Mouse (Mus musculus) gastrocnemius, adult 2 months (tissue): ENCODE measurements at regions not wholly inside any gene's neighbourhood (a gene's known extent, or its start where the extent isn't known, plus 50 kb on each side); places are given as distances from the start of the nearest gene placed in this dataset.

ENCODE experiments used
- DNase-seq: peaks from one replicate; pipeline ENCODE4 v3.0.0; 2022
- H3K27ac ChIP-seq: fragments of 200-600 bp; 2 replicates; pipeline ENCODE4 v1.8.1; 2022; ENCODE audit warnings: mild to moderate bottlenecking
- H3K4me3 ChIP-seq: fragments of 200-600 bp; 2 replicates; pipeline ENCODE4 v1.8.1; 2022; ENCODE audit warnings: mild to moderate bottlenecking, moderate library complexity
- CTCF ChIP-seq: fragments of 200-600 bp; IDR thresholded peaks from 2 replicates; pipeline ENCODE4 v1.8.1; 2022; ENCODE audit warnings: antibody characterized with exemption, mild to moderate bottlenecking, moderate library complexity
- intact Hi-C: fragments of 180-260 bp; cut with DNase I; formaldehyde crosslinking; loops from one replicate; pipeline ENCODE4 v1.15.1; 2025

- no peak for DNase-seq
- Histone ChIP-seq H3K4me3 (no peak overlapping the region), H3K27ac (no peak overlapping the region)
- intact Hi-C loops = no loop called here
- no peak for TF ChIP-seq CTCF
Measured at GRCm38 (mm10) chr6:31043919-31044318, 85.0 kb upstream of the Klf14 start.

- intact Hi-C loops = no loop called here
- no peak overlapping the region for H3K4me3 ChIP-seq
- DNase-seq = no peak
- no peak overlapping the region for H3K27ac ChIP-seq
- TF ChIP-seq CTCF = no peak
Measured at GRCm38 (mm10) chr6:31046197-31046596, 87.3 kb upstream of the Klf14 start.

- no peak overlapping the region for H3K4me3 ChIP-seq
- intact Hi-C loops = no loop called here
- DNase-seq = no peak
- no peak for TF ChIP-seq CTCF
- no peak overlapping the region for H3K27ac ChIP-seq
Measured at GRCm38 (mm10) chr6:31048920-31049576, 90.2 kb upstream of the Klf14 start.

- no peak for TF ChIP-seq CTCF
- Histone ChIP-seq H3K27ac (no peak overlapping the region), H3K4me3 (no peak overlapping the region)
- intact Hi-C loops = no loop called here
- DNase-seq = no peak
Measured at GRCm38 (mm10) chr6:31050831-31051230, 92.0 kb upstream of the Klf14 start.

- Histone ChIP-seq H3K4me3 (no peak overlapping the region), H3K27ac (no peak overlapping the region)
- no peak for DNase-seq
- intact Hi-C loops = no loop called here
- TF ChIP-seq CTCF = no peak
Measured at GRCm38 (mm10) chr6:31051771-31052170, 92.9 kb upstream of the Klf14 start.

GRCm38 (mm10) chr6:31053003-31053402 is 94.1 kb upstream of the Klf14 start:
- TF ChIP-seq CTCF = no peak
- intact Hi-C loops = no loop called here
- DNase-seq = no peak

GRCm38 (mm10) chr6:31056786-31057566 is 98.1 kb upstream of the Klf14 start:
- intact Hi-C loops = no loop called here
- no peak overlapping the region for H3K4me3 ChIP-seq
- no peak for TF ChIP-seq CTCF
- no peak overlapping the region for H3K27ac ChIP-seq
- no peak for DNase-seq

More at GRCm38 (mm10) chr6:31053003-31053402, 94.1 kb upstream of the Klf14 start:
- Histone ChIP-seq H3K27ac (no peak overlapping the region), H3K4me3 (no peak overlapping the region)

GRCm38 (mm10) chr6:31058299-31058698 is 99.4 kb upstream of the Klf14 start:
- intact Hi-C loops = no loop called here

GRCm38 (mm10) chr6:31058961-31059360 is 100.1 kb upstream of the Klf14 start:
- DNase-seq = peak; percentile 66
- no peak overlapping the region for H3K4me3 ChIP-seq
- intact Hi-C loops = no loop called here
- no peak for TF ChIP-seq CTCF
- no peak overlapping the region for H3K27ac ChIP-seq

More at GRCm38 (mm10) chr6:31058299-31058698, 99.4 kb upstream of the Klf14 start:
- no peak for TF ChIP-seq CTCF
- Histone ChIP-seq H3K4me3 (no peak overlapping the region), H3K27ac (no peak overlapping the region)
- DNase-seq = no peak

GRCm38 (mm10) chr6:31061813-31062212 is 102.9 kb upstream of the Klf14 start:
- intact Hi-C loops = no loop called here
- TF ChIP-seq CTCF = no peak
- H3K27ac ChIP-seq = no peak overlapping the region
- H3K4me3 ChIP-seq = no peak overlapping the region
- no peak for DNase-seq

- H3K4me3 ChIP-seq = no peak overlapping the region
- DNase-seq = no peak
- TF ChIP-seq CTCF = no peak
- no peak overlapping the region for H3K27ac ChIP-seq
- intact Hi-C loops = no loop called here
Measured at GRCm38 (mm10) chr6:31065419-31065818, 106.5 kb upstream of the Klf14 start.

- H3K4me3 ChIP-seq = no peak overlapping the region
- DNase-seq = no peak
- intact Hi-C loops = no loop called here
- H3K27ac ChIP-seq = no peak overlapping the region
- no peak for TF ChIP-seq CTCF
Measured at GRCm38 (mm10) chr6:31066861-31067260, 108.0 kb upstream of the Klf14 start.

GRCm38 (mm10) chr6:31067453-31067852 is 108.6 kb upstream of the Klf14 start:
- no peak for DNase-seq
- Histone ChIP-seq H3K4me3 (no peak overlapping the region), H3K27ac (no peak overlapping the region)
- TF ChIP-seq CTCF = no peak
- intact Hi-C loops = no loop called here

- no peak for TF ChIP-seq CTCF
- Histone ChIP-seq H3K27ac (no peak overlapping the region), H3K4me3 (no peak overlapping the region)
- intact Hi-C loops = no loop called here
- DNase-seq = no peak
Measured at GRCm38 (mm10) chr6:31069243-31069642, 110.4 kb upstream of the Klf14 start.
